Mouse (Mus musculus) hindbrain, embryonic 13.5 days (tissue): Measurements from ENCODE around the gene Ppfibp2. TPM values are rescaled to one million over a fixed set of nuclear protein-coding genes. Genes with fewer than 3 reads are reported as not detected.

Experiments
- ATAC-seq: fragments of 200-750 bp; cut with Nextera tagmentation; 2 replicates; pipeline ENCODE4 v1.8.0; 2017; ENCODE audit warnings: moderate TSS enrichment; ENCODE audit not compliant: low FRiP score
- H3K27ac ChIP-seq: fragments of 300-500 bp; sonication (generic); 2 replicates; pipeline ENCODE4 v1.5.1; 2015; ENCODE audit warnings: inconsistent platforms, mild to moderate bottlenecking, moderate library complexity
- H3K27me3 ChIP-seq: fragments of 300-500 bp; sonication (generic); 2 replicates; pipeline ENCODE4 v1.6.1; 2015; ENCODE audit warnings: mild to moderate bottlenecking, inconsistent platforms
- H3K36me3 ChIP-seq: fragments of 300-500 bp; sonication (generic); 2 replicates; pipeline ENCODE4 v1.6.1; 2015; ENCODE audit warnings: mild to moderate bottlenecking, inconsistent platforms
- H3K4me1 ChIP-seq: fragments of 300-500 bp; sonication (generic); replicated peaks from 2 replicates; pipeline ENCODE4 v1.6.1; 2015; ENCODE audit warnings: inconsistent platforms
- H3K4me2 ChIP-seq: fragments of 300-500 bp; sonication (generic); 2 replicates; pipeline ENCODE4 v1.6.1; 2015; ENCODE audit warnings: inconsistent platforms, mild to moderate bottlenecking, moderate library complexity
- H3K4me3 ChIP-seq: fragments of 300-500 bp; sonication (generic); 2 replicates; pipeline ENCODE4 v1.5.1; 2015; ENCODE audit warnings: mild to moderate bottlenecking, inconsistent platforms
- H3K9ac ChIP-seq: fragments of 300-500 bp; sonication (generic); 2 replicates; pipeline ENCODE4 v1.6.1; 2015; ENCODE audit warnings: mild to moderate bottlenecking, inconsistent platforms
- H3K9me3 ChIP-seq: fragments of 300-500 bp; sonication (generic); 2 replicates; pipeline ENCODE4 v1.6.1; 2016; ENCODE audit warnings: inconsistent platforms
- WGBS: fragments of 180-500 bp; shearing (Covaris S2); methylation state at CpG from one replicate; pipeline ENCODE4 v1.1.7; 2015; 5-methylcytosine and 5-hydroxymethylcytosine counted together
- polyA plus RNA-seq: library from polyadenylated mRNA; unstranded; fragments of >200 nt; fragmentation: Nextera tagmentation; extraction: Ambion mirVana; gene quantifications from 2 replicates; pipeline ENCODE4 v1.2.1, GENCODE M21; 2015

Gene Ppfibp2
- polyA plus RNA-seq, 1 experiment from 2014 or later, result 2.4 TPM

- Histone ChIP-seq H3K4me2 (no peak overlapping the region), H3K27ac (no peak overlapping the region), H3K4me1 (no peaks in the 10 kb centered on the region), H3K9ac (no peak overlapping the region), H3K9me3 (no peaks in the 10 kb centered on the region), H3K27me3 (peaks cover 79% of the 10 kb centered on the region), H3K36me3 (no peaks in the 10 kb centered on the region), H3K4me3 (no peak overlapping the region)
- WGBS, result 88% methylated on average over 5 of the region's 5 CpGs
- no peak for ATAC-seq
These were observed 102.1 kb downstream of the Ppfibp2 start for GRCm38 (mm10) chr7:107697066-107697465.

- H3K9me3 ChIP-seq, result no peaks in the 10 kb centered on the region
- H3K27ac ChIP-seq, result no peak overlapping the region
- peaks cover 85% of the 10 kb centered on the region for H3K27me3 ChIP-seq
- no peak for ATAC-seq
- no peak overlapping the region for H3K4me2 ChIP-seq
- no peaks in the 10 kb centered on the region for H3K36me3 ChIP-seq
- 83% methylated on average over 1 of the region's 1 CpGs for WGBS
- H3K4me3 ChIP-seq, result no peak overlapping the region
- H3K4me1 ChIP-seq, result no peaks in the 10 kb centered on the region
- H3K9ac ChIP-seq, result no peak overlapping the region
These were observed 104.9 kb downstream of the Ppfibp2 start for GRCm38 (mm10) chr7:107699926-107700325.

GRCm38 (mm10) chr7:107700646-107701045 lies 105.6 kb downstream of the Ppfibp2 start:
- no peak for ATAC-seq
- 81% methylated on average over 5 of the region's 5 CpGs for WGBS
- Histone ChIP-seq H3K4me3 (no peak overlapping the region), H3K27ac (no peak overlapping the region), H3K4me2 (no peak overlapping the region), H3K9ac (no peak overlapping the region), H3K9me3 (no peaks in the 10 kb centered on the region), H3K27me3 (peaks cover 84% of the 10 kb centered on the region), H3K36me3 (no peaks in the 10 kb centered on the region), H3K4me1 (no peaks in the 10 kb centered on the region)

- WGBS, result 77% methylated on average over 13 of the region's 13 CpGs
- ATAC-seq, result no peak
- H3K27me3 ChIP-seq, result peaks cover 67% of the 10 kb centered on the region
These were observed 107.7 kb downstream of the Ppfibp2 start for GRCm38 (mm10) chr7:107702461-107703380.

GRCm38 (mm10) chr7:107705941-107706340 lies 110.9 kb downstream of the Ppfibp2 start:
- H3K9me3 ChIP-seq, result no peaks in the 10 kb centered on the region
- no peaks in the 10 kb centered on the region for H3K36me3 ChIP-seq
- H3K27ac ChIP-seq, result no peak overlapping the region
- H3K4me1 ChIP-seq, result peaks cover 13% of the 10 kb centered on the region
- no peak overlapping the region for H3K4me2 ChIP-seq
- no peak overlapping the region for H3K9ac ChIP-seq
- H3K4me3 ChIP-seq, result no peak overlapping the region
- no peak for ATAC-seq
- 66% methylated on average over 5 of the region's 5 CpGs for WGBS
- H3K27me3 ChIP-seq, result peaks cover 43% of the 10 kb centered on the region

More at GRCm38 (mm10) chr7:107702461-107703380, 107.7 kb downstream of the Ppfibp2 start:
- H3K4me2 ChIP-seq, result no peak overlapping the region
- no peaks in the 10 kb centered on the region for H3K9me3 ChIP-seq
- no peaks in the 10 kb centered on the region for H3K36me3 ChIP-seq
- peaks cover 4% of the 10 kb centered on the region; the same call in 1 of the 2 replicates for H3K4me1 ChIP-seq
- H3K27ac ChIP-seq, result no peak overlapping the region
- H3K4me3 ChIP-seq, result no peak overlapping the region
- no peak overlapping the region for H3K9ac ChIP-seq

- Histone ChIP-seq H3K4me1 (peaks cover 13% of the 10 kb centered on the region), H3K27ac (no peak overlapping the region), H3K9me3 (no peaks in the 10 kb centered on the region), H3K36me3 (no peaks in the 10 kb centered on the region), H3K4me2 (no peak overlapping the region), H3K4me3 (no peak overlapping the region), H3K27me3 (peaks cover 34% of the 10 kb centered on the region), H3K9ac (no peak overlapping the region)
- ATAC-seq, result no peak
- WGBS, result 67% methylated on average over 9 of the region's 9 CpGs
These were observed 112.6 kb downstream of the Ppfibp2 start for GRCm38 (mm10) chr7:107707650-107708049.

- peak; percentile 91 for ATAC-seq
These were observed 113.6 kb downstream of the Ppfibp2 start for GRCm38 (mm10) chr7:107708491-107709112.

GRCm38 (mm10) chr7:107712743-107713142 lies 117.7 kb downstream of the Ppfibp2 start:
- Histone ChIP-seq H3K27ac (no peak overlapping the region), H3K4me2 (no peak overlapping the region), H3K4me1 (peaks cover 9% of the 10 kb centered on the region), H3K9ac (no peak overlapping the region), H3K9me3 (no peaks in the 10 kb centered on the region), H3K4me3 (no peak overlapping the region), H3K36me3 (no peaks in the 10 kb centered on the region), H3K27me3 (0 out of 2 replicates have a peak, but pooled peaks cover 6% of the 10 kb centered on the region)
- 77% methylated on average over 6 of the region's 6 CpGs for WGBS
- ATAC-seq, result no peak

More at GRCm38 (mm10) chr7:107708491-107709112, 113.6 kb downstream of the Ppfibp2 start:
- Histone ChIP-seq H3K9ac (no peak overlapping the region), H3K9me3 (no peaks in the 10 kb centered on the region), H3K27me3 (peaks cover 25% of the 10 kb centered on the region; the same call in 1 of the 2 replicates), H3K27ac (0 out of 2 replicates have a peak overlapping the region, but pooled peaks have one; percentile 23), H3K4me2 (peak overlapping the region; percentile 45), H3K4me1 (peaks cover 13% of the 10 kb centered on the region), H3K4me3 (peak overlapping the region; percentile 27), H3K36me3 (no peaks in the 10 kb centered on the region)
- 7% methylated on average over 10 of the region's 10 CpGs for WGBS

GRCm38 (mm10) chr7:107714067-107714466 lies 119.1 kb downstream of the Ppfibp2 start:
- Histone ChIP-seq H3K4me2 (no peak overlapping the region), H3K27ac (no peak overlapping the region), H3K9ac (no peak overlapping the region), H3K36me3 (no peaks in the 10 kb centered on the region), H3K27me3 (0 out of 2 replicates have a peak, but pooled peaks cover 4% of the 10 kb centered on the region), H3K4me1 (no peaks in the 10 kb centered on the region), H3K4me3 (no peak overlapping the region), H3K9me3 (no peaks in the 10 kb centered on the region)
- ATAC-seq, result no peak
- 89% methylated on average over 5 of the region's 5 CpGs for WGBS

GRCm38 (mm10) chr7:107720771-107721170 lies 125.8 kb downstream of the Ppfibp2 start:
- Histone ChIP-seq H3K9ac (no peak overlapping the region), H3K27ac (no peak overlapping the region), H3K4me3 (no peak overlapping the region), H3K9me3 (peaks cover 4% of the 10 kb centered on the region; the same call in 1 of the 2 replicates), H3K36me3 (no peaks in the 10 kb centered on the region), H3K4me1 (no peaks in the 10 kb centered on the region), H3K4me2 (no peak overlapping the region), H3K27me3 (no peaks in the 10 kb centered on the region)
- no peak for ATAC-seq
- WGBS, result 100% methylated on average over 1 of the region's 1 CpGs

- Histone ChIP-seq H3K27ac (no peak overlapping the region), H3K4me2 (no peak overlapping the region), H3K9me3 (peaks cover 7% of the 10 kb centered on the region; the same call in 1 of the 2 replicates), H3K4me3 (no peak overlapping the region), H3K27me3 (no peaks in the 10 kb centered on the region), H3K4me1 (no peaks in the 10 kb centered on the region), H3K36me3 (no peaks in the 10 kb centered on the region), H3K9ac (no peak overlapping the region)
- WGBS, result 98% methylated on average over 4 of the region's 4 CpGs
- ATAC-seq, result no peak
These were observed 127.5 kb downstream of the Ppfibp2 start for GRCm38 (mm10) chr7:107722536-107722935.

GRCm38 (mm10) chr7:107727538-107727937 lies 132.5 kb downstream of the Ppfibp2 start:
- 71% methylated on average over 3 of the region's 3 CpGs for WGBS
- H3K4me2 ChIP-seq, result no peak overlapping the region
- H3K4me3 ChIP-seq, result no peak overlapping the region
- ATAC-seq, result no peak
- no peak overlapping the region for H3K9ac ChIP-seq
- no peaks in the 10 kb centered on the region for H3K4me1 ChIP-seq
- no peak overlapping the region for H3K27ac ChIP-seq
- H3K9me3 ChIP-seq, result peaks cover 7% of the 10 kb centered on the region; the same call in 1 of the 2 replicates
- no peaks in the 10 kb centered on the region for H3K36me3 ChIP-seq
- no peaks in the 10 kb centered on the region for H3K27me3 ChIP-seq
